Mouse (Mus musculus) stomach, postnatal 0 days (tissue): ENCODE results near the gene Satb1.

ENCODE experiments used
- CTCF ChIP-seq: IDR thresholded peaks from 2 replicates; pipeline ENCODE4 v1.5.1; 2016; ENCODE audit warnings: antibody characterized with exemption, low read depth, mild to moderate bottlenecking, moderate library complexity
- EP300 ChIP-seq: optimal IDR thresholded peaks from 2 replicates; pipeline ENCODE3; 2016; ENCODE audit warnings: antibody characterized with exemption

DNA sequence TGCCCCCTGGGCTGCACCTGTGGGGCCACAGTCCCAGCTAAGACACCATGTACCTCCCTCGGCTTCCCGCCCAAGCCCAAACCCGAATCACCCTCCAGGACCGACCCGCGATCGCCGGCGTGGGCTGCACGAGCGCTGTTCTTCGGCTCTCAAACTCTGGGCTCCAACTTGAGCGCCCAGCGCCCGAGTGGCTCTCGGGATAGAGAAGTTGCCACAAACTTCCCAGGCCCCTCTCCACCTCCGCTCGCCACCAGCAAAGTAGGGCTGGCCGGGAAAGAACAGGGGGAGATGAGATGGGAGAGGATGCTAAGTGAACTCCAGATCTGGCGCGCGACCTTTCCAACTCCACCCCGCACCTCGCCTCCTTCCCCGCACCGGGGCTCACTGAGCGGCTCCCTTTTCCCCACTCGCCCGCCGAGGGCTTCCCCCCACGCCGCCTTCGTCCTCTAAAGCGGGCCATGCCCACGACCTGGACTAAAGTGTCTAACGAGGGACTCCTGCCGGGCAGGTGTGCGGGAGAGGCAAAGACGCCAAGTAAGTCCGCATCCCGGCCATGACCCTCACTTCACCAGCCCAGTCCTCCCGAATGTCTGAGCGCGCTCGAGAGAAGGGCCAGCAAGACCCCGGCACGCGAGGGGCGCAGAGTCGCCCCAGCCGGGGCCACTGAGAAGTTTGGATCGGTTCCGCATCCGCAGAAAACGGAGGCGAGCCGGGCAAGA, 1.2 kb downstream of the Satb1 start:
- TF ChIP-seq CTCF (no peak), EP300 (no peak)
